Mouse (Mus musculus) G1E-ER4 (cell line): ENCODE data around the gene Prss2. TPM values are rescaled to one million over a fixed set of nuclear protein-coding genes. Genes with fewer than 3 reads are reported as not detected.

ENCODE experiments used
- GATA1 ChIP-seq: IDR thresholded peaks from one replicate; pipeline ENCODE4 v1.8.0; 2012; ENCODE audit warnings: low read length, inconsistent platforms
- polyA plus RNA-seq: library from polyadenylated mRNA; stranded (reverse); fragments of >175 nt; gene quantifications from 2 replicates; pipeline ENCODE4 v1.2.3, GENCODE M21; 2012

The Prss2 gene
- polyA plus RNA-seq, 1 experiment, result not detected

GRCm38 (mm10) chr6:41547056-41547650 lies 25.6 kb downstream of the Prss2 start:
- TF ChIP-seq GATA1, result no peak

- TF ChIP-seq GATA1, result no peak
Measured at GRCm38 (mm10) chr6:41548286-41548685, 26.7 kb downstream of the Prss2 start.

- TF ChIP-seq GATA1, result no peak
Measured at GRCm38 (mm10) chr6:41553356-41554010, 31.9 kb downstream of the Prss2 start.

GRCm38 (mm10) chr6:41554295-41555169 lies 32.9 kb downstream of the Prss2 start:
- TF ChIP-seq GATA1, result no peak

GRCm38 (mm10) chr6:41556389-41556788 lies 34.8 kb downstream of the Prss2 start:
- no peak for TF ChIP-seq GATA1

GRCm38 (mm10) chr6:41557468-41557867 lies 35.9 kb downstream of the Prss2 start:
- no peak for TF ChIP-seq GATA1

- no peak for TF ChIP-seq GATA1
Measured at GRCm38 (mm10) chr6:41558271-41558670, 36.7 kb downstream of the Prss2 start.

GRCm38 (mm10) chr6:41559331-41559730 lies 37.7 kb downstream of the Prss2 start:
- no peak for TF ChIP-seq GATA1

GRCm38 (mm10) chr6:41560273-41560672 lies 38.7 kb downstream of the Prss2 start:
- TF ChIP-seq GATA1, result no peak

GRCm38 (mm10) chr6:41562598-41562997 lies 41.0 kb downstream of the Prss2 start:
- TF ChIP-seq GATA1, result no peak

- no peak for TF ChIP-seq GATA1
Measured at GRCm38 (mm10) chr6:41565261-41565660, 43.7 kb downstream of the Prss2 start.

GRCm38 (mm10) chr6:41566965-41567364 lies 45.4 kb downstream of the Prss2 start:
- TF ChIP-seq GATA1, result no peak

- TF ChIP-seq GATA1, result no peak
Measured at GRCm38 (mm10) chr6:41569078-41569477, 47.5 kb downstream of the Prss2 start.

Other genes with a start within 250 kb of the Prss2 start
- gene Try4, start 219.5 kb upstream of the Prss2 start, polyA plus RNA-seq, result not detected in 2 replicates
- not detected in 2 replicates for gene Try5, start 204.9 kb upstream of the Prss2 start, polyA plus RNA-seq
- not detected in 2 replicates for gene Try10, start 167.7 kb upstream of the Prss2 start, polyA plus RNA-seq
- not detected in 2 replicates for gene Prss3, start 144.1 kb upstream of the Prss2 start, polyA plus RNA-seq
- not detected in 2 replicates for gene Gm5771, start 129.4 kb upstream of the Prss2 start, polyA plus RNA-seq
- gene Gm10334, start 75.6 kb upstream of the Prss2 start, polyA plus RNA-seq, result not detected in 2 replicates
- gene Prss1, start 62.9 kb upstream of the Prss2 start, polyA plus RNA-seq, result not detected in 2 replicates
- gene Ephb6, start 83.7 kb downstream of the Prss2 start, polyA plus RNA-seq, result 0.25 and 0.48 TPM in 2 replicates
- gene Trpv6, start 114.6 kb downstream of the Prss2 start, polyA plus RNA-seq, result not detected in 2 replicates
- gene Trpv5, start 159.0 kb downstream of the Prss2 start, polyA plus RNA-seq, result not detected in 2 replicates
- gene Llcfc1, start 162.6 kb downstream of the Prss2 start, polyA plus RNA-seq, result not detected in 2 replicates
- 1.0 and 1.3 TPM in 2 replicates for gene Kel, start 182.6 kb downstream of the Prss2 start, polyA plus RNA-seq